Mouse (Mus musculus) layer of hippocampus, adult 2 months (tissue): ENCODE results near the gene Ptpn7. TPM values are rescaled to one million over a fixed set of nuclear protein-coding genes. Genes with fewer than 3 reads are reported as not detected.
A peak's percentile ranks its signal among the peaks of the same experiment; 100 is the strongest.
"Not testable (repeated sequence)": the region's sequence is repeated elsewhere in the genome, so short reads cannot be mapped to it uniquely, and the experiment has no call there.

Source experiments
- DNase-seq, 2 experiments: peaks; one replicate each; pipeline ENCODE4 v3.0.0; 2022; ENCODE audit warnings: low spot score in 2 of 2
- H3K27ac ChIP-seq: fragments of 200-600 bp; 2 replicates; pipeline ENCODE4 v1.8.1; 2022
- H3K4me3 ChIP-seq: fragments of 200-600 bp; 2 replicates; pipeline ENCODE4 v1.8.1; 2022; ENCODE audit warnings: mild to moderate bottlenecking
- CTCF ChIP-seq: fragments of 200-600 bp; conservative IDR thresholded peaks from 2 replicates; pipeline ENCODE4 v1.8.1; 2022; ENCODE audit warnings: antibody characterized with exemption, mild to moderate bottlenecking, moderate library complexity
- total RNA-seq, 2 experiments: library from RNA; stranded (reverse); gene quantifications; 2 replicates each; pipeline ENCODE4 v1.2.3; 2021

Gene Ptpn7
- total RNA-seq, 2 experiments from 2014 or later: not detected

DNA sequence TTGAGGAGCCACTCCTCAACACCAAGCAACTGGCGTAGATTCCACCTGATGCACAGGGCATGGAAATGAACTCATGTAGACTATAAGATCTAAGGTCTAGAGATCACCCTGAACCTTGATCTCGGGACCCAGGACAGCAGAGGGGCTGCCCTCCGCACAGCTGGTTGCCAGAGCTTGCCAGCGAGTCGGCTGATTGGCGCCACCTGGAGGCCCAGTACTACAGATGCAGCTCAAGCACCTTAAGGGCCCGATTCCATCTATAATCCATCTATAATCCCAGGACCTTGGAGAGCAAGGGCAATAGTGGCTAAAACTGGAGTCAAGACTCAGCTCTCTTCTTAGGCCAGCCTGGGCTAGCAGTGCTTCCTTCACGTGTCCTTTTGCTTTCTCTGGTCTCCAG is 26.5 kb upstream of the Ptpn7 start:
- peak; percentile 98 for TF ChIP-seq CTCF
- Histone ChIP-seq H3K4me3 (no peak overlapping the region), H3K27ac (no peak overlapping the region)
- peak; percentile 50 to 72 for DNase-seq

DNA sequence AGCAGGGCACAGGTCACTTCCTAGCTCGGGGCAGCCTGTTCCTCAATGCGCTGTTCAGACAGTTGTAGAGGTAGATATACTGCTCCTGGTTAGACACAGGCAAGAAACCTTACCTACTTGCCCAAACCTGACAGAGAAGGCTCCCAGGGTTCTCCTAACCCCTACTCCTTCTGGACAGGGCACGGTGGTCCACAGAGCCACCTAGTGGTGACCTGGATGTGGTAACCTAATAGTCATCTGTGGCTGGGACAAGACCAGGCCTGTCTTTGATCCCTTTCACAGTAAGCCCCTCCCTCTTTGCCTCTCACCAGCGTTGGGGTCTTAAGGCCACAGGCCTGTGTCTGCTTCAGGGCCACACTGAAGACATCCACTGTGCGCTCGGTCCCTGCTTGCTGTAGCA is 23.9 kb upstream of the Ptpn7 start:
- TF ChIP-seq CTCF: peak; percentile 75
- Histone ChIP-seq H3K27ac (no peak overlapping the region), H3K4me3 (no peak overlapping the region)
- no peak for DNase-seq

DNA sequence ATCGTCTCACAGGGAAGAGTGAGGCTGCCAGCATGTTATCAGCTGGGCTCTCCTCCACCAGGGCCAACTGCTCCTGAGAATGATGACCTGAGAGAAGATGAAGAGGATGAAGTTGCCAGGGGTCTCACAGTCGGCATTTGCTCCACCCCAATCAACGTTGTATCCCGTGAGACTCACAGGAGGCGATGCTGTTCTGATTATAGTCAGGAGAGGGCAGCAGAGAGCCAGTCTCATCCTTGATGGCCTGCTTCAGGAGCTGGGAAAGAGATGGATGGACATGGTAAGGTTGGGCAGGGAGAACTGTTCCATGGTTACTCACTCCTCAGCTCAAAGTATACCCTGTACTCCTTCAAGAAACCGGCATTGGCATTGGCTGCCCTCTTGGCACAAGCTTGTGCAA is 22.4 kb upstream of the Ptpn7 start:
- H3K4me3 ChIP-seq: no peak overlapping the region
- DNase-seq: peak; percentile 60 to 87
- peak; percentile 98 for TF ChIP-seq CTCF
- no peak overlapping the region for H3K27ac ChIP-seq

DNA sequence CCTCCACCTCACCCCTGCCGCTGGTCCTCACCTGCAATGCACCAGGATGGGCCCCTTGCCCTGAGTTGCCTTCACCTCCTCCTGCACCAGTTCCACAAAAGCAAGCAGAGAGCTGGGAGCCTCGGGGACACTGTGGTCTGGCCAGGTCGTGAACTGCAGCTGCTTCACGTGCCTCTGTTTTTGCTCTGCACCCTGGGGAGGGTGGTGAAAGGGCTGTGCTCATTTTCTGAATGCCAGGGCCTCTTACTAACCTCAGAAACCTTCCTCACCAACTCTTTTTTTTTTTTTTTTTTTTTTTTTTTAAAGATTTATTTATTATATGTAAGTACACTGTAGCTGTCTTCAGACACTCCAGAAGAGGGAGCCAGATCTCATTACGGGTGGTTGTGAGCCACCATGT is 21.2 kb upstream of the Ptpn7 start:
- H3K27ac ChIP-seq, H3K4me3 ChIP-seq, DNase-seq: not testable (repeated sequence)

DNA sequence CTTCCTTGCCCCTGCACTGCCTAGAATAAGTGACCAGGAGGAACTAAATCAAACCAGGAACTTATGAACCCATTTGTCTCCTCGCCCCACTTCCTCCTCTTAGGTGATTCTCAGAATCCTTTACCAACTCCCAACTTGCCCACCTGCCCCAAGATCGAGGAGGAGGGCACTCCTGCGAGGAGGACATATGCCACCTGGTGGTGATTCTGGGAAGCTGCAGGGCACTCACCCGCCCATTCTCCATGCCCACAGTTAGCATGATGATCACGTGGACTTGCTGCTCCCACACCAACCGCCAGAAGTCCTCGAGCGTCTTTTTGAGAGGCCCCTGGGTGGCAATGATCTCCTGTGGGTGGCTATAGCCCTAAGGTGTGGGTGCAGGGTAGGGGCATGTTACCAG is 19.8 kb upstream of the Ptpn7 start:
- TF ChIP-seq CTCF: peak; percentile 97
- DNase-seq: peak; percentile 26 to 47

DNA sequence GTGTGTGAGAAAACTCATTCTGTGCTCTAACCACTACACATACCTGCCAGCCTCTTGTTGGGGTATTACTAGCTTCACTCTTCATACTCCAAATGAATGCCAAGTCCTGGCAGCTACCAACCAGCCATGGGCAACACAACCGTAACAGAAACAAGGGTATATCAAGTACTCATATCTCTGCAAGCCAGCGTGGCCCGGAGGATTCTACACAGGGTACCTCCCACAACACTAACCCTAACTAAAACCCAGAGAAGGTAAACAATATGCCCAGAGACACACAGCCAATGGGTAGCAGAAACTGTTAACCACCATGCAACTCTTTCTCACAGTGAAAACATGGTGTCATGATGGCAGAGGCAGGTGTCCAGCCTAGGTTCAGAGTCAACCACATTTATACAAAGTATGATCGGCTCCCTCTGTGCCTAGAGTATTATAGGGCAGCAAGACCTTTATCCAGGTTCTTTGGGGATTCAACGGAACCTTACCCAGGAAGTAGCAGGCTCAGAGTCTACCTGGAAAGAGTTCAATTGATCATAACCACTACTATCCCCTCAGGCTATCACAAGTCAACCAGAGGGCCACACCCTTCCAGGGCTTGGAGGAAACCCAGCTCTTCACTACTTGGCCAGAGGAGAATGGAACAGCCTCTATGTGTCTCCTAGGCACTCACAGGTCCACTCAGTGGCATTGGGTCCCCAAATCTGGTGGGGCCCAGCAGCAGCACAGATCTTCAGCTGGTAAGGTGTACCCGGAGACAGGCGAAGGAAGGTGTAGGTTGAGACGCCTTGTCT is 7.7 kb upstream of the Ptpn7 start:
- no peak overlapping the region for H3K4me3 ChIP-seq
- no peak for DNase-seq
- no peak for TF ChIP-seq CTCF
- H3K27ac ChIP-seq: no peak overlapping the region

More for the DNA sequence above, 19.8 kb upstream of the Ptpn7 start:
- Histone ChIP-seq H3K4me3 (no peak overlapping the region), H3K27ac (no peak overlapping the region)

DNA sequence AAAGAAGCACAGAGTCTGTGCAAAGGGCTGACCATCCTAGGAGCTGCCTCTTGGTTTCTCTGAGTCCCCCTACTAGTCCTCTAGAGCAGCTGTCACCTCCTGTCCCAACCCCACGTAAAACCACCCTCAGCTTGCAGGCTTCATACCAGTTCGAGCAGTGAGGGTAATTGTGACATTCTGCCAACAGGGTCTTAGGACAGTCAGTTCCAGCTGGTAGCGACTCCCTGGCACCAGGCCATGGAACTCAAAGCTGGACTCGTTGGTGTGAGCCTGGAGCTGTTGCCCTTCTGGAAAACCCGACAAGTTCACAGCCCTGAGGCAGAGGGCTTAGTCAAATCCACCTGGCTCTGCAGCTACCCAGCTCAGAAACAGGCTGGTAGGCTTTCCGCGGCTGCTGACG is 6.5 kb upstream of the Ptpn7 start:
- no peak overlapping the region for H3K27ac ChIP-seq
- H3K4me3 ChIP-seq: no peak overlapping the region
- no peak for TF ChIP-seq CTCF
- DNase-seq: no peak

DNA sequence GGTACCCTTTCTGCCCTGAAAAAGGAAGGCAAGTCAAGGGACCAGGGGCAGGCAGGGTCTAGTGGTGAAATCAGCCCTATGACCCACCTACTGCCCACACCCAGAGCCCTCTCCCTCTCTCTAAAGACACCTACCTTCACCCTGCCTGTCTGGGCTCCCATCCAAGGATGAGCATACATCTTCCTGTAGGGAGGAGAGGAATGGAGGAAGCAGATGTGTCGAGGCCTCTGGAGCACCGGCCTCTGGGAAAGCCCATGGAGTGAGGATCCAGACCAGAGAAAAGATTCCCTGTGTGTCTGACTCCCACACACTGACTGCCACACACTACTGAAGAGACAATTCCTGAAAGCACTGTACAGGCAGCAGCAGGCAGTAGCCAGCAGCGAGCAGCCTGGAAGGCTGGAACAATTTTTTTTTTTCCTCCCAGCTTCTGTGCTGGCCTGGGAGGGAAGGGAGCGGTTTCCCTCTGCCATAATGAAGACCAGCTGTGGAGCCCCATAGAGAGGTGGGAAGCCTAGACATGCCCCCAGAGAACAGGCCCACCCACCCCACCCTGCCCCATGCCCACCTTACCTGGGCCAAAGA is 6.0 kb upstream of the Ptpn7 start:
- DNase-seq: no peak
- Histone ChIP-seq H3K27ac (no peak overlapping the region), H3K4me3 (no peak overlapping the region)
- no peak for TF ChIP-seq CTCF

DNA sequence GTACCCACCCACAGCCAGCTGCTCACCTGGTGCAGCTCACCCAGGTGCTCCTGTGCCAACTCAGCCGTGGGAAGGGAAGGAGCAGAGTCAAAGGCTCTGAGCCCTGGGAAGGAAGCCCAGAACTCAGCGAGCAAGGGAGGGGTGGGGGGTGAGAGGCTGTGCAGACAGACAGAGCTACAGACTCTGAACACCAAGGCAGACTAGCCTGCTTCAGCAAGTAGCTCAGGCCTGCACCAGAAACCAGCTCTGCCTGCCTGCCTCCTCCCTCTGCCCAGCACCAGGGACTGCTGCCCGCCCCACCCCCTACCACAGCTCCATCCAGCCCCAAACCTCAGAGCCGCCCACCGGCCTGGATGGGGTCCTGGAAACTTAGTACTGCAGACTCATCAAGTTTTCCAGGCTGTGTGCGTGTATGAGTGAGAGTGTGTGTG is 4.5 kb upstream of the Ptpn7 start:
- Histone ChIP-seq H3K27ac (no peak overlapping the region), H3K4me3 (no peak overlapping the region)
- no peak for TF ChIP-seq CTCF
- no peak for DNase-seq

DNA sequence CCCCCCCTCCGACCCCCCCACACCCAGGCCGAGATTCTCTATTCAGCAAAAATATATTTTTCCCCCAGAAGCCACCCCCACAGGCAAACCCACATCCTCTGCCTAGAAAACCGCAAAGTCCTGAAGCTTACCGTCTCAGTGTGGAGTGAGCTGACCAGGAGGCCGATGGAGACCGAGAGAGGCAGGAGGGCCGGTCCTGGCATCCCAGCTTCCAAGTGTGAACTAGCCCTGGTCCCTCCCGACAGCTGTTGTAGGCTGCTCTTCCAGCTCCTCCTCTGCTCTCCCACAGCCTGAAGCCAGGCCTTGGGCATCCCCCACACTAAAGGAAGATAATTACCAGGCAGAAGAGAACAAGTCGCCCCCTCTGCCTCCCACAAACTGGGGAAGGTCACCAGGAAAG is 3.5 kb upstream of the Ptpn7 start:
- DNase-seq: no peak
- no peak overlapping the region for H3K4me3 ChIP-seq
- TF ChIP-seq CTCF: no peak
- no peak overlapping the region for H3K27ac ChIP-seq

DNA sequence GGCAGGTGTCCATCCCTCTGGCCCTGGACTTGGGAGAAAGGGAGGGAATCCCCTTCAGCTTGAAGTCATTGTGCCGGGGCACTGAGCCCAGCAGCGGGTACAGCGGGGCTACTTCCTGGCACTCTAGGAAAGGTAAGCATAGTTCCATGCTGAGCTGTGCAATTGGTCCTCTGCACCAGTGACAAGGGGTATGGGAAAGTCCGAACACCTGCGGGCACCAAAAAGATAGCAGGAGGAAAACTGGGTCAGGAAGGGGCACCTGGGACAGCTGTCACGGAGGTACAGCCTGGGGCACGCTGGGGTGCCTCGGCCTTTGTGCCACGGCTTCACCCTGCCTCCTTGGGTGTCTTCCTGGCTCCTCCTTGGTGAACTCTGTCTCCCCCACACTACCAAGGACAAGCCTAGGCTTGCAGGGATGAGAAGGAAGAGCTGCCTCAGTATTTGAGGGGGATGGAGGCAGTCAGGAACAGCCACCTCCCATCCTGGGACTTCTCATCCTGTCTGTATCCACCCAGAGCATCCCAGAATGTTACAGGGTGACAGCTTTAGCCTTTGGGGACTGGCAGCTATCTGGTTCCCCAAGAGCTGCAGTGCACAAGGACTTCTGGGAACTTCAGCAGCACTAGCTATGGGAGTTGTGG is 2.8 kb upstream of the Ptpn7 start:
- DNase-seq: no peak
- no peak for TF ChIP-seq CTCF
- H3K27ac ChIP-seq: no peak overlapping the region

DNA sequence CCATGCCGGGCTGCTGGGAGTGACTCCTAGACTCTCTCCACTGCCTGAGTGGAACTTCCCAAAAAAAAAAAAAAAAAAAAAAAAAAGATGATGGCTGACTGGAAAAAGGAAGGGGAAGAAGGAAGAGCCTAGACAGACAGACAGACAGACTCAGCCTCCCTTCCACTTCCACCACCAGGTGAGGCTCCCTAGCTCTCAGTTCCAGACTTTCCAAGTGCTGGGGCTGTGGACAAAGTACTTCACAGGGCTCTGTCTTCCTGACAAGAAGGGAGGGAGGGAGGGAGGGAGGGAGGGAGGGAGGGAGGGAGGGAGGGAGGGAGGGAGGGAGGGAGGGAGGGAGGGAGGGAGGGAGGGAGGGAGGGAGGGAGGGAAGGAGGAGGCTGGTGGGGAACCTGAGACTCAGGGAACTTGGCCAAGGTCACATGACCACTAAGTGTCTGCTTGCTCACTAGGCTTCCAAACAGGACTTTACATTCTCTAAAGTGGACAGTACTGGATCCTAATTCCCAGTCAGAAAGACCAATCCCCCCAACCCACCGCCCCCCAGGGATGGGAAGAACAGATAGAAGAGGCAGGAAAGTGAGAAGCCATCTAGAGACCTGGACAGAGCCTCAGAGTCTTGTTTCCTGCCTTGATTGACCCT is 2.0 kb upstream of the Ptpn7 start:
- H3K4me3 ChIP-seq: no peak overlapping the region
- TF ChIP-seq CTCF: peak; percentile 11; the same call in 1 of the 2 replicates
- DNase-seq: no peak
- H3K27ac ChIP-seq: no peak overlapping the region

More for the DNA sequence above, 2.8 kb upstream of the Ptpn7 start:
- no peak overlapping the region for H3K4me3 ChIP-seq

DNA sequence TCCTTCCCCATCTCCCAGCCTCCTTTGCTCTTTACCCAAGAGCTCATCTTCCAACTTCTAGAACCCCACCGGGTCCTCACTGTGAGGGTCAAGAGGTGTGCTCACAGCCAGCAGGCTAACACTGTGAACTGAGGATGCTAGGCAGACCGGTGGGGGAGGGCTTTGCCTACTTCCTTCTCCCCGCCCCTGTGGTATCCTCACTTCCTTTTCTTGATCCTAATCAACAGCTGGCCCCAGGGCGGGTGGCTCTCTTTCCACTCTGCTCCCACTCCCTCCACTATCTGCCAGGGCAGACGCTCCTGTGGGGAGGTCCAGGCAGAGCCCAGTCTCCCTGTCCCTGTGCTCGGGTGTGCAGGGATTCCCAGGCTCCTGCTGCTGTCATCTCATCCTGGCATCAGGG is 1.5 kb upstream of the Ptpn7 start:
- no peak for DNase-seq
- TF ChIP-seq CTCF: no peak
- Histone ChIP-seq H3K27ac (no peak overlapping the region), H3K4me3 (no peak overlapping the region)
